Mouse (Mus musculus): ENCODE data around the gene Mre11a.
"Not testable (repeated sequence)": the region's sequence is repeated elsewhere in the genome, so short reads cannot be mapped to it uniquely, and the experiment has no call there.

Gene Mre11a

DNA sequence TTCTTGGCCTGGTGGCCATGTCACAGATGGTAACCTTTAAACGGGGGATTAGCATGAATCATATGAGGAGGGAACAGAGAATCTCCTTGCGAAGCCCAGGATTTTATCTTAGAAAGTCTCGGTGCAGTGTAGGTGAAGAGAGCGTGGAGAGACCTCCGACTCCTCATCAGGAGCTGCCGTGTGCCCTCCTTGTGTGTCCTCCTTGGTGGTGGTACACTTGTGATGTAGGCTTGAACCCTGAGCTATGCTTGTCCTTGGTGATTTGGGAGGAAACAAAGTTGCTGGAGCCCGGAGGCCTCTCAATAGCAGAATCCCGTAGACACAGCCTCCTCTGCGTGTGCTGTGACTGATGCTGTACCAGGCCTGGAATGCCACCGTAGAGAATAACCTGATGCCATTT, 86.3 kb downstream of the Mre11a start:
- no peak for DNase-seq (ENCODE audit: low spot score)

DNA sequence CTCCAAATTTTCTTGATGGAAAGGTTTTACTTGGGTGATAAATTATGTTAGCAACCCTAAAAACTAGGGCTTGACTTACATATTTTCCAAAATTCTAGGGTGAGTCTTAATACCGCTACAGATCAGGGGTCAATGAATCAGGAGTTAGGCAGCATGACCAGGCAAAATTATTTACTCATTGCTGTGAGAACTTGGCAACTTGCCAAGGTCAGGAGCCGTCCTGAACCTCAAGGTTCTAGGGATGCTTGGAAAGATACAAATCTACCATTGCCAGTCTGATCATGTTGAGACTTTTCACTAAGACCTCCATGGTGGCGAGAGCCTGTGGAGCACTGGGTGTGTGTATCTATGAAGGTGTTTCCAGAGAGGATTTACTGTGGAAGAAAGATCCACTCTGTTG, 87.1 kb downstream of the Mre11a start:
- no peak for DNase-seq (ENCODE audit: low spot score)

- no peak for DNase-seq (ENCODE audit: low spot score)
Observed at GRCm38 (mm10) chr9:14872181-14872930, 87.9 kb downstream of the Mre11a start.

GRCm38 (mm10) chr9:14875743-14876507, 91.5 kb downstream of the Mre11a start:
- no peak for DNase-seq (ENCODE audit: low spot score)

- DNase-seq (ENCODE audit: low spot score), result not testable (repeated sequence)
Observed at GRCm38 (mm10) chr9:14876566-14876965, 92.1 kb downstream of the Mre11a start.

DNA sequence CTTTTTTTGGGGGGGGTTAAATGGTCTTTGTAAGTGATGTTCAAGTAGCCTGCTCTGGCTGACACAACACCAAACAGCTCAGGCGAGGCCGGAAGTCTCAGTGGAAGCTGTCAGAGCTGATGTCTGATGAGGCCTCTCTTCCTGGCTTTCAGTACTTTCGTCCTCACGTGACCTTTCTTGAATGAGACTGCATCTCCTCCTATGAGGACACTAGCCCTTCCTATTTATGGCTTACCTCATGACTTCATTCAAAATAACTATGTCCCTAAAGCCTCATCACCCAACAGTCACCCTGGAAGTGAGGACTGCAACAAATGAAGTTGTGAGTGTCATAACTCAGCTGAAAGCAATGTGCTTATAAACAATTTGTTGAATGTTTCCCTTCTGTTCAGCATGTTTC, 100.2 kb downstream of the Mre11a start:
- no peak for DNase-seq (ENCODE audit: low spot score)

DNA sequence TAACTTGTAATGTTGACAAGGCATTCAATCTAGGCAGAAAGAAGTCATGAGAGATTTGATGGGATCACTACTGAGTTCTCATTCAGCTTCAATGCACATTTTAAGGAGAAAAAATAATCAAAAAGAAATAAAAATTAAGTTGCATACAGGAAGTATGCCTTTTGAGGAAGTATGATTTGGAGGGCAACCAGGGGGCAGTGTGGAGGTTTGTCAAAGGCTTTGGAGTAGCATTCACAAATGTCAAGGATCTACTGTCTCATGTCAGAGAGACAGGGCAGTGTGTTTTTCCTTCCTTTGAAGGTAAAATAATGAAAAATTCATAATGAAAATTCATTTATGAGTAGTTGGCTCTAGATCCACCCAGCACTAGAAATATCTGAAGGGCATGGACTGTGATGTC, 100.7 kb downstream of the Mre11a start:
- DNase-seq (ENCODE audit: low spot score), result no peak

DNA sequence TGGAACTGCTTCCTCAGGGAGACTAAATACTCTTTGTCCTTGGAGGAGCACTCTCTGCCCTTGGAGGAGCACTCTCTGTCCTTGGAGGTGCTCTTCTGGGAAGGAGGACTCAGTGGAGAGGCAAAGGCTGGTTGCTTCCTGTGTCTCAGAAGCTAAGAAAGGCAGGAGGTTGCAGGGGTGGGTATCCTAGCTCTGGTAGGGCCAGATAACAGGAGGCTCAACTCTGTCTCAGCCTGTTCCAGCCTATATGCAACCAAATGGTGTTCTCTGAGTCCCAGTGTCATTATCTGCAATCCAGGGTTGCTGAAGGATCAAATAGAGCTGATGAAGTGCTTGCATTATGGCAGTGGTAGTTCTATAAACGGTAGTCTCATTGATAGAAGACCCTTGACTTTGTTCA, 101.5 kb downstream of the Mre11a start:
- no peak for DNase-seq (ENCODE audit: low spot score)

Measured in ovary, postnatal 10 days (tissue).